Mouse (Mus musculus) megakaryocyte, adult 5-6 weeks (primary cell): ENCODE measurements around the gene Rtn4rl1. TPM values are rescaled to one million over a fixed set of nuclear protein-coding genes. Genes with fewer than 3 reads are reported as not detected.
"Not testable (repeated sequence)": the region's sequence is repeated elsewhere in the genome, so short reads cannot be mapped to it uniquely, and the experiment has no call there.

ENCODE experiments used
- ATAC-seq: 2 replicates; pipeline ENCODE4 v1.8.0; 2016; ENCODE audit warnings: mild to moderate bottlenecking, inconsistent platforms; ENCODE audit not compliant: poor library complexity, severe bottlenecking
- total RNA-seq, 2 experiments: library from RNA; stranded (forward) in 1 of 2; stranded (reverse) in 1 of 2; fragments of 153-499, 151-499 nt in 1 of 2; fragments of 221-1000, 200-1000 nt in 1 of 2; gene quantifications; 2 replicates each; pipeline versions ENCODE4 v1.2.3 to v1.2.4; 2015 to 2017

The Rtn4rl1 gene
- total RNA-seq, 2 experiments from 2014 or later = 0.81 to 1.2 TPM

DNA sequence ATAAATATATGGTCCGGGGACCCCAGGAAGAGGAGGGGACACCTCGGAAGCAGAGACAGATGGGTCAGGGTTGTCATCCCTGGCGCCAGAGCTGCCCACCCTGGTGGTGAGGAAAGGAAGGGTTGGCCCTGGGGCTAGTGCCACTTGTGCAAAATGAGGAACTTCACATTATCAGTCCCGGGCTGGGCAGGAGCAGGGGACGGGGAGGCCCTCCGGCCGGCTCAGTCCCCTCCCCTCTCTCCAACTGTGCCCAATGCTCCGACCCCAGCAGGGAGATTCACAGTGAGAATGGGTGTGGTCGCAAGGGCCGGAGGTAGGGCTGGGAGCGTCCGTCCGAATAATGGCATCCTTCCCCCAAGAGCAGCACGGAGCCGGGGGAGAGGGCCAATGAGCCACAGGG, 28.8 kb upstream of the Rtn4rl1 start:
- peak; percentile 66 for ATAC-seq

DNA sequence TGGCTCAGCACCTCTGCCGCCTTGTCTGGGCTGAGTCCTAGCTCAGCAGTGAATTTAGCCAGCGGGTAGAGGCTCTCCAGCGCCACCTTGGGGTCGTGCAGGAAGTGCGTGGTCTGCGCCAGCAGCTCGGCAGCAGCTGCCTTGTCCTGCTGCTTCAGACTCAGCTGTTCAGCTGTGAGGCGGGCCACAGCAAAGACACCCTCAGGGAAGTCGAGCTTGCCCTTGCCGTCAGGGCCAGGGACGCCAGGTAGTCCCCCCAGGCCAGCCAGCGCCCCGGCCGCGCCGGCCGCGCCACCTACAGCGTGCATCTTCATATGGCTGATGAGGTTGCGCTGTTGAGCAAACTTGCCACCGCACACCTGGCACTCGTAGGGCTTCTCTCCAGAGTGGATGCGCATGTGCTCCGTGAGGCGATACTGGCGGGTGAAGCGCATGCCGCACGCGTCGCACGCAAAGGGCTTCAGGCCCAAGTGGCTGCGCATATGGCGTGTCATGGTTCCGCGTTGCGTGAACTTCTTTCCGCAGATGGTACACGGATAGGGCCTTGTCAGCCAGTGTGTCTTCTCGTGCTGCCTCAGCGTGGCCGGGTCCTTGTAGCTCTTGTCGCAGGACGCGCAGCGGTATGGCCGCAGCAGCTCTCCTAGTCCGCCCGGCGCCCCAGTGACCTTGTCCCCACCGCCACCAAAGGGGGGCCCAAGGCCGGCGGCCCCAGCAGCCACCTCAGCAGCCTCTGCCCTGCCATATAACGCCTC, 28.0 kb upstream of the Rtn4rl1 start:
- ATAC-seq = peak; percentile 74

DNA sequence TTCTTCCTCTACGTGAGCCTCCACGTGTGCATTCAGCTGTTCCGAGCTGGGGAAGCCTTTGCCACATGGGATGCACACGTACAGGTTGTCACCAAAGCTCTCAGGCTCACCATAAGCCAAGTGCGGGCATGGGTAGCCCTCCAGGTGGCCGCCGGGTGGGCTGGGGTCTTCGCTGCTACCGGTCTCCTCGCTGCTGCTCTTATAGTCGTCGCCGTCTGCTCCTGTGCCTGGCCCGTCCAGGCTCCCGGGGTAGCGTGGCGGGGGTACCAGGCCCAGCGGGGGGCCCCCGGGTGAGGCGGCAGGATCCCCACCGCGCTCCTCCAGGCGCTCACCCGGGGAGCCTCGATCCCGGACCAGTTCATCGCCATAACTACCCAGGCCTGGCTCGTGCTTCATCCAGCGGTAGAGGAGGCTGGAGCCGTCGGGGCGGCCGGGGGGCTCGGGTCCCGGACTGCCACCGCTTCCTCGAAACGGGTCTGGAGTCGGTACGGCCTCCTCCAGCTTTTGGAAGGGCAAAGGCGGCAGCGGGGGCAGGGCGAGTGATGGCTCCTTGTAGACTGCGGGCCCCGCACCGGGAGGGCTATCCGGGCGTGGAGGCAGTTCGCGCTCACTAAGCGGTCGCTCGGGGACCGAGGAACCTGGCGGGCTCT, 27.3 kb upstream of the Rtn4rl1 start:
- ATAC-seq = no peak

DNA sequence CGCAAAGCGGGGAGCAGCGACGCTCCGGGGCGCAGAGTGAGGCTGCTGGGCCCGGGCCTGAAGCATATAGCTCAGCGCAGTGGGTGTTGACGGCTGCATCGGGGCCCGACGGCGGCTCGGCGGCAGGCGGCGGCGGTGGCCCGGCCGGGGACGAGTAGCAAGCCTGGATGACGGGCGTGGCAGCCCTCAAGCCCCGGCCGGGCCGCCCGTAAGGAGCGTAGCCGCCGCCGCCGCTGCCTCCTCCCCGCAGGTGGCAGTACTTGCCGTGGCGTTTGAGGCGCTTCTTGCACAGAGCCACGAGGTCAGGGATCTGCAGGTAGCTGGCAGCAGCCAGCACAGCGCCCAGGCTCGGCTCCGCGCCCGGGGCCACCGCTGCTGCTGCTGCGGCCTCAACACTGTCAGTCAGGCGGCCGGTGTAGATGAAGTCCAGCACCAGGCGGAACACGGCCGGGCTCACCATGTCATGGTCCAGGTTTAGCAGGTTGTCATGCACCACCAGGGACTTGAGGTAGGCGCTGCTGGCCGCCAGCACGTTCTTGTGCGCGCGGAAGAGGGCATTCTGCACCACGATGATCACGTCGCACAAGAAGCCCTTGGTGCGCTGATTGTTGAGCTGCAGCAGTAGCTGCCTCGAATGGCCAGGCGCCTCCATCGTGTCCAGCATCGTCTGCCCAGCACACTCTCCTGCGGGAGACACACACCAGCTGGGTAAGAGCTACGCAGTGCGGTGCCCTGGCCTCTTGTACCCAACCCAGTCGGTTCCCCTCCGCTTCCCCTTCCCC, 26.5 kb upstream of the Rtn4rl1 start:
- no peak for ATAC-seq

DNA sequence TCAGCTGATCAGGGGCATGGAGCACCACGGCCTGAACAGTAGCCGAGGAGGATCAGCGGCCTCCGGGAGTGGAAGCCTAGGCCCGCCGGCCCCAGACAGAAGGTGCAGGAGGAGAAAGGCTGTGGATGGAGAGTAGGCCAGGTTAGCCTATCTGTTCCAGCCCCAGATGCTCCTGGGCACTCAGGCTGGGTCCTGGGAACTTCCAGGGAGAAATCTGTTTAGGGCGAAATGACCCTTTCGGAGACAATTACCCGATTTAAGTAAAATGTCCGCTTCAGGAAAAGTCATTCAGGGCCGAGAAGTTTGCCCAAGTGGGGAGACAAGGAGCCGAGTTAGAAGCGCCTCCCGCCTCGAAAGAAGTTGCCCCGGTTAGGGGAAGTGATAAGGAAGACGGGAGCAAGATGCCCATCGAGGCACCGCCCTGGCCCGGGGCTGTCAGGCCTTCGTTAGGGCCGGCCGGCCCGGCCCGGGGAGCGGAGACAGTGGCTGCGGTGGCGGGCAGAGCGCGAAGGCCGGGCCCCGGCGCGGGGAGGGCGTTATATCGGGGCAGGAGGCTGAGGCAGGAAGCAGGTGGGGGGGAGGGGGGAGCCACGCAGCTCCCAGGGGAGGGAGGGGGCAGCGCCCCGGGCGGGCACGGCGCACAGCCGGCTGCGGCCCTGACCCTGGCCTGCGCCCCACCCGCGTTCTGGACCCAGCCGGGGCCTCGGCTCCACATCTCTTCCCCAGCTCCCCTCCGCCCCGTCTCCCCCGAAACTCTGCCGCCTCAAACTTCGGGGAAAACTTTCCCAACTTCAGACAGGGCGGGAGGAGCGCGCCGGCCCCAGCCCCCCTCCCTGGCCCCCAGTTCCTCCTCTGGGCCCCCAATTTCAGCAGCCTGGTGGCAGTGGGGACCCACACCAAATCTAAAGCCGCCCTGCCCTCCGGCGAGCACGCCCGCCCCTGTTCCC, 25.7 kb upstream of the Rtn4rl1 start:
- ATAC-seq = no peak

DNA sequence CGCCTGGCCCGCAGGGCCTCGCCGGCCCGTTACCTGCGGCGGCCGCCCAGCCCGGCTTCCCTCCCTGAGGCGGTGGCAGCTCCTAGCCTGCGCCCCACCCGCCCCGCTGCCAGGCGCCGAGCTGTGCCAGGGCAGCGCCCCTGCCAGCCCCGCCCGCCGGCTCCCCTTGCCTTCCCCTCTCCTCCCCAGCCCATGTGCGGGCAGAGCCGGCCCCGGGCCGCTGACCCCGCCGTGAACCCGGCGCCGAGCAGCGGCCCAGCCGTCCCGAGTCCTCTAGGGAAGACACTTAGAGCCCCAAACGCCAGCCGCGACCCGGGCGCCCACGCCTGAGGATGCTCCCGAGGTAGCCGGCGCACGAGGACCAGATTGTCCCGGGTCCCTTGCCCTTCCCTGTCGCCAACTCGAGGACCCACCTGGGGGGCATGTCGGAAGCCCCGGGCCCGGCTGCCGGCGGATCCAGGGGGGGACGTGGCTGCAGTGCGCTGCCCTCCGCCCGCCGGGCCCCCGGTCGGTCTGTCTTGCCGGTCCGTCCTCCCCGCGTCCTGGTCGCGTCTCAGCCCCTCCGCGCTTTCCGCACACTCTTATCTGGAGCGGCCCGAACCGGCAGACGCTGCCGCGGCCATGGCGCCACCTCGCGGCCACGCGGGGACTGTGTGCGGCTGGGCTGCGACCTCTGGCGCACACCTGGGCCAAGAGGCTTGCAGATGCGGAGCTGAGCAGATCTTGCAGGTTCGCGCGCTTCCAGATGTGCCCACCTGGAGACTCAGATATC, 24.8 kb upstream of the Rtn4rl1 start:
- peak; percentile 43 for ATAC-seq

DNA sequence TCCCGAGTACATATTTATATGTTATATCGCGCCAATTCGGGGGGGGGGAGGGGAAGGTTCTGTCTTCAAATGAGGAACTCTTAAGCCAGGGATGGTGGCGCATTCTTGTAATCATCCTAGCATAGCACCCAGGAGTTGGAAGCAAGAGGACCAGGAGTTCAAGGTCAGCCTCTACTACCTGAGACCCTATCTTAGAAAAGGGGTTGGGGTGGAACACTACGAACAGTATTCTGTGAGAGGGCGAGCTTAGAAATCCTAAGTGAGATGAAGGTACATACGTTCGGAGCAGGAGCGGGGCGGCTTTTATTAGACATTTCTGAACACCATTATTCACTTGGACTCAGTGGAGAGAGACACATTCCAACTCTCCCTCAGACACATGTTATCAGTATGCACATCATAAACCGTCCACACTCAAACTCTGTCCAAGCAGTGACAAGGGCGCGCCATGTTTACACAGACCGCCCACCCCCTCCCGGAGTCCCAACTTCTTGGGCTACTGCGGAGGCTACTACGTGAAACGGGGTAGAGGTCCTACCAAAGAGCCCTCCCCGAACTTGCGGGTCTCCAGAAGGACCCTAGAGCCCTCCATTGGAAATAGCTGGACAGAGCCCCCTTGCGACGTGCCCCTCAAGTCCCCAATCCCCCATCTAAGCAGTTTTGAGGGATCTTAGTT, 24.0 kb upstream of the Rtn4rl1 start, which contains the start of gene Hic1:
Gene Hic1 (minus strand): TSS at position 115 of the 676 bp plus-strand sequence.
- no peak for ATAC-seq

DNA sequence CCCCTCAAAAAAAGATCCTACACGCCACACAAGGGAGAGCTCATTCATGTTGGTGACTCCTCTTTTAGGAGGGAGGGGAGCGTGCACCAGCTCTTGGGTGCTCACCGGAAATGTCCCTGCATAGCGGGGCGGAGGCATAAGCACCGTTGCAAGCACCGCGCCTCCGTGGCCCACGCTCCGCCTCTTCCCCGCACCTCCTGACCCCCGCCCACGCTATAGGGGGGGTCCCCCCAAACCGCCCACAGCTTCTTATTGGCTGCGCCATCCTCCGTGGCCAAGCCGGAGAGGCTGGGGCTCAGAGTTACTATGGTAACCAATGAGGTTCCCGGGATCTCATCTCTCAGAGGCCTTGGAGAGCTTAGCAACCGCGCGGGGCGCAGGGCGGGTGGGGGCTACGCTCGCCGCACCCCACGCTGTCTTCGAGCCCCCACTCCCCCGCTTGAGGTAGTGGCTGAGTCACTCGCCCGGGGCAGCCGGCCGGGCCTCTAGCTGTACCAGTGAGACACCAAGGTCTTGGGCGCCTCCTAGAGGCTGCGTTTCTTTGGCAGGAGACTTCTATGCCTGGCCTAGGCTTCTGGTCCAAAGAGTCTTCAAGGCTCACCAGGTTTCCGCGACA, 23.3 kb upstream of the Rtn4rl1 start:
- peak; percentile 62 for ATAC-seq

DNA sequence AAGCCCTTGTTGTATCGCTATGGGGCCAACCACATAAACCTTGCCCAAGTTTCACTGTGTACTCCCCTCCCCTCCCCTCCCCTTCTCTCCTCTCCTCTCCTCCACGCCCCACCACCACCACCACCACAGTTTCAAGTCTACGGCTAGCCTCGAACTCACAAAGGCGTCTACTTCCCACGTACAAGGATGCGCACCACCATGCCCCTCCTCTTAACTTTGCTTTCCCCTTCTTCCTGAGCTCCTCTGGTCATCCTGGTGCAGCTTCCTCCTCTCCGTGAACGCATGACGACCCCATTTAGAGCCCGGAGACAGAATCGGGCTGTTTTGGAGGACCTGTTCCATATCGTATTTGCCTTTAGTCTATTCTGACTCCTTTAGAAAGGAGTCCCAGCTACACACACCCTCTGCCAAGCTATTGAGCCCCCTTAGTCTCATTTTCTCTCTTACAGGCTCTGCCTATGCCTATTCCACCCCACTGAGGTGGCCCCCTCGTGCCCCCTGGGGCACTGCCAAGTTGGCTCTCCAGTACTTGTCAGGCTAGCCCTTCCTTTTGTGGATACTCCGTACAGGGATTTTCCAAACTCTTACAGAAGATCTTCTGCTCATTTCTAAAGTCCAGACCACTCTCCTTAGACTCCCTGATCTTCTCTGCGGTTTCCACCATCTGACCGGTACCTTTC, 22.3 kb upstream of the Rtn4rl1 start:
- no peak for ATAC-seq

DNA sequence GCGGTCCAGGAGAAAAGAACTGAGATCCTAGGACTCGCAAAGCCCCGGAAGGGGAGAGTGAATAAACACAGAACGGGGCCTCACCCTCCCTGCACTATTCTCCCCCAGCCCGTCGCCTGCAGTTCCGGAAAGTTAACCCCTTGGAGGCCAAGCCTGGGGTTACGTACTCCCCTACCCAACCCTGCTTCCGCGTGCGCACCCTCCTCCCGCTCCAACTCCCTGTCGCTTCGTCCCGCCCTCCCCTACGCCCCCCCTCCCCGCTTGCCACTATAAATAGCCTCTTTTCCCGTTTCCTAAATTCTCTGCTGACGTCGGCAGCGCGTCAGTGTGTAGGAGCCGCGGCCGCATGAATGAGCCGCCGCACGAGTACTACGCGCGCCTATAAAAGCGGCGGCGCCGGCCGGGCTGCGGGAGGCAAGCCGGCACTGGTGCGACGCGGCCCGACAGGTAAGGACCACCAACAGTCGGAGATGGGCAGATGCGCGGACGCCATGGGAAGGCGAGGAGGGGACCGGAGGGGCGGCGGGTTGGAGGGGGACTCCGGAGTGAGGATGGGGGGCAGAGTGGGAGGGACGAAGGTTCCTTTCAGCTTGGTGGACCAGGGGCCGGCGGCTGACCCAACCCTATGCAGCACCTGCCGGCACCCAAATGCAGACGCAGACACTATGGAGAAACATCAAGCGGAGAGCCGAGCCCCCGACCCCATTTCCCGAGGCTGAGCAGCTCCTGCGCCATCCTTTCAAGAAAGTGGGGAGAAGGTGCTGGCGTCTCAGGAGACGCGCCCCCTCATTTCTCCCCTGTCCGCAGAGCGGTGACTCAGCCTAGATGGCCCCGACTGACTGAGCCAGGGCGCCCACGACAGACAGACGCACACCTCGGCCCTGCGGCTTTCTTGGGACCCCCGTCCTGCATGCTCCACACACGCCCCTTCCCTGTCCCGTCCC, 21.2 kb upstream of the Rtn4rl1 start:
- ATAC-seq = no peak

DNA sequence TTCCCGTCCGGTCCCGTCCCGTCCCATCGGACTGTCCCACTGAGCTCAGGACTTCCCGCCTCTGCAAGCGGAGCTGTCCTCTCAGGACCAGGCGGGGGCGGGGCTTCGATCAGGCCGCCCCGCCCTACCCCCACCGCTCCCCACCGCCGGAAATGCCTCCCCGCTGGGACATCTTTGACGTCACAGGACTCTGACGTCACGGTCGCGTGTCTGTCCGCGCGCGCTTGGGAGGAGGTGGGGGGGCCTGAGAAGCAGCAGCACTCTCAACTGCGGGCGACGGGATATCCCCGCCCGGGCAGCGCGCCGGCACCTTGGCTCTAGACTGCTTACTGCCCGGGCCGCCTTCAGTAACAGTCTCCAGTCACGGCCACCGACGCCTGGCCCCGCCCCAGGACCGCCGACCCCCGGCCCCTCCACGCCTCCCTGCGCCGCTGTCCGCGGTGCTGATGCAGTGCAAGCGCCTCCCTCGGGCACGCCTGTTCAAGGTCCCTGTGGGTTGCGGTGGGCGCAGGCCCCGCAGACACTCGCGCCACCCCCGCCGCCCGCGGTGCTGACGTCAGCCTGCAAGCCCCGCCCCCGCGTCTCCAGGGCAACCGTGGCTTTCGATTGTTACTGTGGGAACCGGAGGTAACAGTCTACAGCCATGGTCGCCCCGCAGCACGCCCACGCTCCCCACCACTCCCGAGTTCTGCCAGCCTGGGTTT, 20.3 kb upstream of the Rtn4rl1 start:
- peak; percentile 41 for ATAC-seq

DNA sequence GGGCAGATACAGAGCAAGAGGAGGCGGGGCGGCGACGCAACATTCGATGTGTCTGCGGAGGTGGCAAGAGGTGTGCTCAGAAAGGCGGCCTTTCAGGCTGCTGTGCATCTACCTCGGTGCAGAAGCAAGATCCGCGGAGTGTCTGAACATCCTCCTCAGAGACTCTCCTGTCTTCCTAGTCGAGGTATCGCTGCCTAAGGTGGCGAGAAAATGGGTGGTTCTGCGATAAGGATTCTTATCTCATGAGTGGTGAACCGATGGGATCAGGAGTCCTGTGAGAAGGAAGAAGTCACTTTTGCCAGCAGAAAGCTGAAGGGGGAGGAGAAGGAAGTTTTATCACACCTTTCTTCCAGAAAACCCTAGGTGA, 19.8 kb upstream of the Rtn4rl1 start:
- no peak for ATAC-seq

DNA sequence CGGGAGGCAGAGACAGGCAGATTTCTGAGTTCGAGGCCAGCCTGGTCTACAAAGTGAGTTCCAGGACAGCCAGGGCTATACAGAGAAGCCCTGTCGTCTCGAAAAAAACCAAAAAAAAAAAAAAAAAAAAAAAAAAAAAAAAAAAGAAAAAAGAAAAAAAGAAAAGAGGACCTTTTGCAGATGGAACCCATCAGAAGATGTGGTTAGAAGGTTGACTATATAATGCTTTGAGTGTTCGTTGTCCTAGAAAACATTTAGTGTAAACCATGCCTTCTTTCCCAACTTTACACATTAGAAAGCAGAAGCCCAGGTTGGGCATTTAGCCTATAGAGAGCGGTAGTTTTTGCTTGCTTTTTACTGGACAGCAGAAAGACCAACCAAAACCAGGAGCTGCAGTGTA, 19.0 kb upstream of the Rtn4rl1 start:
- ATAC-seq = not testable (repeated sequence)

DNA sequence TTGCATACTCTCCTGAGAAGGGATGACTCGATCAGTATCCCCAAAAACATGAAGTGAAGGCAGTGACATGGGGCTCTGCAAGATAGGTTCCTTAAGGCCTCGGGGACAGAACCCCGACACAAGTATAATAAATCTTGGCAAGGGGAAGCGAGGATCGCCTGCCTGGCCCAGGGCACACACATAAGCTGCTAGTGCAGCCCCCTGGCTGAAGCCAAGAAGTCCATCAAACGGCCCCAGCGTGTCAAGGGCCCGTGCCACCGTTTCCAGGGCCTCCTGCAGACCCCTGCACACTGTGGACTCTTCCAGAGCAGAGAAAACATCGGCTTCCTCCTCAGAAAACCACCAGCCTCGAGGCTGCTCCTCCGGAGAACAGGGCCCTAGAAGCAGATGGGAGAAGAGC, 15.6 kb upstream of the Rtn4rl1 start:
- no peak for ATAC-seq

DNA sequence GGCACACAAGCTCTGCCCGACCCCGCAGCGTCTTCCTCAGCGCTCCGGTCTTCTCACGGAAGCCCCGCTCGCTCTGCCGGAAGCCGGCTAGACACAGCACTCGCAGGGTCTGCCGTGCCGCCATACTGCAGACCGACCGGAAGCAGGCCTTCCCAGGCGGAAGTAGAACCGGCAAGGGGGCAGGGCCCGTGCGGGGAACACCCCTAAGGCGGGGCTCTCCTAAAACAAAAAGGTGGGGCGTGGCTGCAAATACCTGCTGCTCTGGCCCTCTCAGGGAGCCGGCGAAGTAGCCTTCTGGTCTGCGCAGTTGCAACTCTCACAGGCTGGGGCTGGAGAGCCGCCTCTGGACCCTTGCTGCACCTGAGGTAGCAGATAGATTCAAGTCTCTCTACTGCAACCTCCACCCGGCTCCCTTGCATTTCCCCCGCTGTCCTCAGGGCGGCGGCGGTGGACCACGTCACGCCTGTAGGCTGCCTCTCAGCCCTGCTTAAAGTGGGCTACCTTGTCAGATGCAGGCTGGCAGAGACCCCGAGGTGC, 14.8 kb upstream of the Rtn4rl1 start, which contains the start of gene Ovca2:
Gene Ovca2 (minus strand): TSS at position 164 of the 537 bp plus-strand sequence.
- peak; percentile 99 for ATAC-seq

DNA sequence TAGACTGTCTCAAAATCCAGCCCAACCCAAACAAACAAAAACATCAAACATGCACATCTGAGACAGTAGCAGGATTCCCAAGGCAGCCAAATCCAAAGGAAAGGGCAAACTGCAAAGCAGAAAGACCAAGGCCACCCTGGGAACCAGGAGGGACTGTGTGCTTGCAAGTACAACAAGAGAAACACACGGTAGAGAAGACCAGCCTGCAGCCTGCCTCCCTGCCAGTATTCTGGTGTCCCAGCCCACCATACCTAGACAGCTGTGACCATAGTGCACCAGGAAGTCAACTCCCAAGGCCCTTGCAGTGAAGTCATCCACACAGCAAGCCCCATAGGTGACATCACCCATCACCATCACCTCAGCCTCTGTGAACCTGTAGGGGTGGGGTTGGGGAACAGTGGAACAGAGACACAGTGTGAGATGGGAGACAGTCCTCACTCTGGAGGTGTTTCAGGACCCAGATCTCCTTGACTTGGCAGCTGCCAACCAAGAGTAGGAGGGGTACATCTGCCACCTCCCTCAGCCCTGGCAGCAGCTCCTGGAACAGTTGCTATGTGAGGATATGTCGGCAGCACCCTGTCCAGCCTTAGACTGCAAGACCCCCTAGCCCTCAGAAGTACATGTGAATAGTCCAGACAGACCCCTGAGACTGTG, 9.5 kb upstream of the Rtn4rl1 start:
- no peak for ATAC-seq
